Mouse (Mus musculus): ENCODE measurements around the gene Lgals4.
"Not testable (repeated sequence)": the region's sequence is repeated elsewhere in the genome, so short reads cannot be mapped to it uniquely, and the experiment has no call there.

Lgals4 gene

GRCm38 (mm10) chr7:28864288-28864750 lies 30.7 kb downstream of the Lgals4 start:
- DNase-seq (ENCODE audit: low read depth, low spot score), result no peak

GRCm38 (mm10) chr7:28865481-28866300 lies 32.0 kb downstream of the Lgals4 start:
- DNase-seq (ENCODE audit: low read depth, low spot score), result peak; percentile 52

GRCm38 (mm10) chr7:28866769-28867507 lies 33.3 kb downstream of the Lgals4 start:
- DNase-seq (ENCODE audit: low read depth, low spot score), result no peak

- peak; percentile 57 for DNase-seq (ENCODE audit: low read depth, low spot score)
Measured at GRCm38 (mm10) chr7:28867508-28868340, 34.1 kb downstream of the Lgals4 start.

- no peak for DNase-seq (ENCODE audit: low read depth, low spot score)
Measured at GRCm38 (mm10) chr7:28870901-28871664, 37.4 kb downstream of the Lgals4 start.

- DNase-seq (ENCODE audit: low read depth, low spot score), result no peak
Measured at GRCm38 (mm10) chr7:28874565-28874964, 40.9 kb downstream of the Lgals4 start.

- DNase-seq (ENCODE audit: low read depth, low spot score), result no peak
Measured at GRCm38 (mm10) chr7:28876099-28876498, 42.4 kb downstream of the Lgals4 start.

- DNase-seq (ENCODE audit: low read depth, low spot score), result no peak
Measured at GRCm38 (mm10) chr7:28877155-28877554, 43.5 kb downstream of the Lgals4 start.

- DNase-seq (ENCODE audit: low read depth, low spot score), result no peak
Measured at GRCm38 (mm10) chr7:28877856-28878255, 44.2 kb downstream of the Lgals4 start.

GRCm38 (mm10) chr7:28879606-28880005 lies 46.0 kb downstream of the Lgals4 start:
- DNase-seq (ENCODE audit: low read depth, low spot score), result no peak

- no peak for DNase-seq (ENCODE audit: low read depth, low spot score)
Measured at GRCm38 (mm10) chr7:28880554-28880953, 46.9 kb downstream of the Lgals4 start.

GRCm38 (mm10) chr7:28881199-28881598 lies 47.5 kb downstream of the Lgals4 start, which contains the start of gene Capn12:
TSS of gene Capn12 (plus strand) at chr7:28881422.
- DNase-seq (ENCODE audit: low read depth, low spot score), result no peak

- no peak for DNase-seq (ENCODE audit: low read depth, low spot score)
Measured at GRCm38 (mm10) chr7:28883039-28883438, 49.4 kb downstream of the Lgals4 start.

- not testable (repeated sequence) for DNase-seq (ENCODE audit: low read depth, low spot score)
Measured at GRCm38 (mm10) chr7:28883704-28884103, 50.0 kb downstream of the Lgals4 start.

GRCm38 (mm10) chr7:28886486-28886885 lies 52.8 kb downstream of the Lgals4 start:
- no peak for DNase-seq (ENCODE audit: low read depth, low spot score)

- no peak for DNase-seq (ENCODE audit: low read depth, low spot score)
Measured at GRCm38 (mm10) chr7:28888701-28889161, 55.1 kb downstream of the Lgals4 start.

Measured in forelimb bud, embryonic 11.5 days (tissue).